Mouse (Mus musculus) testis, adult 2 months (tissue): ENCODE measurements around the gene Dnaja1. TPM values are rescaled to one million over a fixed set of nuclear protein-coding genes. Genes with fewer than 3 reads are reported as not detected.

Source experiments
- H3K27ac ChIP-seq: fragments of 200-500 bp; 2 replicates; pipeline ENCODE4 v1.5.1; 2012; ENCODE audit warnings: low read depth, low read length; ENCODE audit not compliant: control insufficient read depth, insufficient read depth
- H3K27me3 ChIP-seq: fragments of 200-500 bp; 2 replicates; pipeline ENCODE4 v1.6.1; 2012; ENCODE audit warnings: mild to moderate bottlenecking, low read length, moderate library complexity; ENCODE audit not compliant: control insufficient read depth, insufficient read depth
- H3K36me3 ChIP-seq: fragments of 200-500 bp; 2 replicates; pipeline ENCODE4 v1.6.1; 2012; ENCODE audit warnings: mild to moderate bottlenecking, low read length; ENCODE audit not compliant: control insufficient read depth, insufficient read depth
- H3K4me1 ChIP-seq: fragments of 200-500 bp; 2 replicates; pipeline ENCODE4 v1.6.1; 2012; ENCODE audit warnings: low read length; ENCODE audit not compliant: control insufficient read depth, insufficient read depth
- H3K4me3 ChIP-seq: fragments of 200-500 bp; 2 replicates; pipeline ENCODE4 v1.5.1; 2012; ENCODE audit warnings: low read depth, mild to moderate bottlenecking, low read length, moderate library complexity, mixed read lengths; ENCODE audit not compliant: control insufficient read depth
- CTCF ChIP-seq: fragments of 200-500 bp; IDR thresholded peaks from 2 replicates; pipeline ENCODE4 v1.5.1; 2012; ENCODE audit warnings: low read depth, mild to moderate bottlenecking, inconsistent platforms, low read length, moderate library complexity; ENCODE audit not compliant: control insufficient read depth, insufficient read depth, insufficient replicate concordance
- POLR2A ChIP-seq: fragments of 200-500 bp; IDR thresholded peaks from 2 replicates; pipeline ENCODE4 v1.6.1; 2012; ENCODE audit warnings: low read depth, mild to moderate bottlenecking, inconsistent platforms, low read length, moderate library complexity; ENCODE audit not compliant: control insufficient read depth
- polyA plus RNA-seq: library from polyadenylated mRNA; depleted of rRNA; stranded (reverse); fragments of >200 nt; gene quantifications from 2 replicates; pipeline ENCODE4 v1.2.3, GENCODE M21; 2012

Dnaja1 gene
- polyA plus RNA-seq, 1 experiment: 22.3 TPM

DNA sequence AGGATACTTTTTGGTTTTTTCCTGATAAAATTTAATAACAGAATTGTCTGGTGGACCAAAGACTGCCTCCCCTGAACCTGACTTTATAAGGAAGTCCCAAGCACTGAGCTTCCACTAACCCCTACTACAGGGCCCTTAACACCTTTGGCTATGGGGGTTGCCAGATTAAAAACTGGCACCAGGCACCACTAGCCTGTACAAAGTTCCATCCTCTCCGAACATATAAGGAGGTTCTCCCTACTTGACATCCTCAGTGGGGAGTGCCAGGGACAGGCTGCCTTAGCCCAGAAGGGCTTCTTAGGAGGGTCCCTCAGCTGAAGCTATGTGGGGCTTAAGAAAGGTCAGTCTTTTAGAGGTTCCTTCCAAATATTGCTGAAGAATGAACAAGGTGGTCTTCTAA lies 13.4 kb downstream of the Dnaja1 start:
- no peak overlapping the region for H3K27ac ChIP-seq
- H3K4me1 ChIP-seq: no peaks in the 10 kb centered on the region
- no peaks in the 10 kb centered on the region for H3K27me3 ChIP-seq
- TF ChIP-seq POLR2A (no peak), CTCF (no peak)
- peaks cover 2% of the 10 kb centered on the region; the same call in 1 of the 2 replicates for H3K36me3 ChIP-seq
- H3K4me3 ChIP-seq: no peak overlapping the region

DNA sequence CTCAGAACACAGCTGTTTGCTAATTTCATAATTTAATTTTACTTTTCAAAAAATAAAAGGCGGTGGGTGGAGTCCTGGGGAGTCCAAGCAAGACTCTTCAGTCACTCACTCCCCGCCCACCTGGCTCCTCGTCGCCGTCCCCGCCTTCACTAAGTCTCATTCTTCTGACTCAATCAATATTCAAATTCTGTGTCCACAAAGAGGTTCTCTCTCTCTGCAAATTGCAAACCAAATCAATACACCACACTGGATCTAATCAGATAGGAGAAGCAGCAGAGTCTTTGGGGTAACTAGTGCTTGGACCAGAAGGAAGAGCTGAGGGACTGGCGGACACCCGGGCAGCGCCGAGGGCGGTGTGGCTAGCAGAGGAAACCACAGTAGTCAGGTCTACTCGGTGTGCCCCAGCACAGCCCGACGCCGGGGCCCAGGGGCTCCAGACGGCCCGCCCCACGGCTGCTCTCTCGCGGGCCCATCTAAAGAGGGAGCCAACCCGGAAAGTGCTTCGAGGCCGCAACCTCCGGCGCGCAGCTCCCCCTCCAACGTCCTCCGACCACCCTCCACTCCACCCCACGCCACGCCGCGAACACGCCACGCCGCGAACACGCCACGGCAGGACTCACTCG lies 35.3 kb downstream of the Dnaja1 start:
- Histone ChIP-seq H3K4me3 (peak overlapping the region; percentile 98), H3K36me3 (peaks cover 2% of the 10 kb centered on the region; the same call in 1 of the 2 replicates), H3K27ac (peak overlapping the region; percentile 73), H3K27me3 (no peaks in the 10 kb centered on the region), H3K4me1 (peaks cover 3% of the 10 kb centered on the region; the same call in 1 of the 2 replicates)
- TF ChIP-seq CTCF: no peak
- no peak for TF ChIP-seq POLR2A

DNA sequence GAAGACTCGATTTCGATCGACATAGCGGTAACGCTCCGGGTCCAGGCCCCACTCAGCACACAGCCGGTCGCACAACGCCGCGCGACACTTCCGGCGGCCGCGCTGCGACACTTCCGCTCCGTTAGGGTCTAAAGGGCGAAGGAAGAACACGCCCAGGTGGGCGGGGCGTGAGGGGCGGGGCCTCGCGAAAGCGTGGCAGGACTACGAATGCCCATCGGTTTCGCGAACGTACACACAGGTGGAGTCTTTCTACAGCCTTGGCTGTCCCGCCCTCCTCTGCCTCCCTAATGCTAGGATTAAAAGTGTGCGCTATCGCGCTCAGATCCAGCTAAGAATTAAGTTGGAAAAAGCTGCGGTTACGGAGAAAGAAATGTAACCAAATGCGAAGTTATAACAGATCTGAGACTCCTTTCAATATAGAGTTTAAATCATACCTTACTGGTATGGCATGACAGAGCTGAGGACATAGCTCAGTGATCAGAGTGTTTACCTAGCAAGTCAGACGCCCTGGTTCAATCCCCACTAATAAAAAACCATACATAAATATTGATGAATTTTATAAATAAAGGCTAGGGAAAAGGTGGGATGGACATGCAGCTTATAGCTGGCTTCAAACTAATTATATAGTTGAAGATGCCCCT lies 36.0 kb downstream of the Dnaja1 start, which contains the start of gene Smu1:
Gene Smu1 (minus strand): TSS at position 144 of the 641 bp plus-strand sequence.
- peak within 1 kb of the TSS; percentile 98 for H3K4me3 ChIP-seq
- H3K27ac ChIP-seq: peak within 1 kb of the TSS; percentile 73
- no peaks in the 10 kb centered on the region; the same call in 1 of the 2 replicates for H3K36me3 ChIP-seq
- H3K27me3 ChIP-seq: no peaks in the 10 kb centered on the region
- H3K4me1 ChIP-seq: peaks cover 3% of the 10 kb centered on the region; the same call in 1 of the 2 replicates
- no peak for TF ChIP-seq CTCF
- peak; percentile 92 for TF ChIP-seq POLR2A

DNA sequence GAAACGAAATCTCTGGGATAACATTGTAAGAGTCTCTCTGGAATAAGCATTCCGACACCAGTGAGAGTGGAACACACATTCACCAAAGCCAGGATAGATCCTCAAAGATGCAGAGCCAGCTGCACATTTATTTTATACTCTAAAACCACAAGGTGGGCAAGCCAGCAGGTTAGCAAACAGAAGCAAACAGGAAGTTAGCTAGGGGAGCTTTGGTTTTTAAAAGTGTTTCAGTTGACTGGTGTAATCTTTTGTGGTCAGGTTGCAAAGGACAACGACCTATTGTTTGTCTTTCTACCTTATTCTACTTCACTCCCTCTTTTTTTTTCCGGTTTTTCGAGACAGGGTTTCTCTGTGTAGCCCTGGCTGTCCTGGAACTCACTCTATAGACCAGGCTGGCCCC lies 37.9 kb downstream of the Dnaja1 start:
- Histone ChIP-seq H3K4me1 (peaks cover 3% of the 10 kb centered on the region; the same call in 1 of the 2 replicates), H3K36me3 (no peaks in the 10 kb centered on the region), H3K27ac (no peak overlapping the region), H3K27me3 (no peaks in the 10 kb centered on the region), H3K4me3 (no peak overlapping the region)
- TF ChIP-seq POLR2A: no peak

DNA sequence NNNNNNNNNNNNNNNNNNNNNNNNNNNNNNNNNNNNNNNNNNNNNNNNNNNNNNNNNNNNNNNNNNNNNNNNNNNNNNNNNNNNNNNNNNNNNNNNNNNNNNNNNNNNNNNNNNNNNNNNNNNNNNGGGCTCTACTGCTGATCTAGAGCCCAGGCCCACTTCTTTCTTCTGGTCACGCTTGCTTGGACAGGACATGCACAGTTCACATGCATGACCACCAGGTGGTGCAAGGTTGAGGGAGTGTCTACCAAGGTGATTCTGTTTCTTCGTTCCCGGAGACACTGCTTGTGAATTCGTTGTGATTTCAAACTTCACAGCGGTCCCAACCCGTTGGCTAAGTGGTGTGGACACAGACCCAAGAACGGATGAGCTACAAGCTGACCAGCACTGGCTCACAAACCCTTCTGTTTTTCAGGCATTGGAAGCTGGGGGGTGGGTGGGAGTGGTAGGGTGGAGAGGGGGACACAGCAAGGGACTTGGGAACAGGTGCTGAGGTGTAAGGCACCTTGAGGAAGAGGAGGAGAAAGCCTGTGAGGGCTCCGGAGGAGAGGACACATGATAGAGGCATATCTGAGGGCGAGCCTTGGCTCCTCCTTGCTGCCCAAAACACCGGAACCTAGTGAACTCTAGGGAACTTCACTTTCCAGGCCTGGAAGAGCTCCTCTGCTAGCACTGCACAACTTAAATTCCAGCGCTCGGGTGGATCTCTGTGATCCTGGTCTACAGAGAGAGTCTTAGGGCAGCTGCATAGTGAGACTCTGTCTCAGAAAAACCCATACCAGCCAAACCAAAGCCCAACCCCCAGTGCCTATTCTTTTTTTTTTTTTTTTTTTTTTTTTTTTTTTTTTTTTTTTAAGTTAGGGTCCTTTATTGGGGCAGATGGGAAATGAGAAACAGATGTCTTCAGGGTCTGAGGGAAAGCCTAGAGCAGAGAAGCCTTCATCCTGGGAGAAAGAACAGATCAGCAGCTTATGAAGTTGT lies 52.6 kb downstream of the Dnaja1 start:
- H3K4me1 ChIP-seq: peaks cover 12% of the 10 kb centered on the region
- no peak overlapping the region for H3K27ac ChIP-seq
- H3K36me3 ChIP-seq: no peaks in the 10 kb centered on the region
- H3K4me3 ChIP-seq: no peak overlapping the region
- no peak for TF ChIP-seq POLR2A
- TF ChIP-seq CTCF: peak; percentile 75; the same call in 1 of the 2 replicates
- H3K27me3 ChIP-seq: no peaks in the 10 kb centered on the region

DNA sequence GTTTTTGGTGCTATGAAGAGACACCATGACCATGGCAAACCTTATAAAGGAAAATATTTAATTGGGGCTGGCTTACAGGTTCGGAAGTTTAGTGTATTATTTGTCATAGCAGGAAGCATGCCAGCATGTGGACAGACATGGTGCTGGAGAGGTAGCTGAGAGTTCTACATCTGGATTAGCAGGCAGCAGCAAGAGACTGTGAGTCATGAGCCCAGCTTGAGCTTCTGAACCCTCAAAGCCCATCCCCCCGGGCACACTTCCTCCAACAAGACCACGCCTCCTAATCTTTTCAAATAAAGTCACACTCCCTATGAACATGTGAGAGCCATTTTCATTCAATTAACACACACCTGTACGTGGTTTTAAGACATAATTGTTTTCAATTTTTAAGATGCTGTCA lies 54.5 kb downstream of the Dnaja1 start:
- Histone ChIP-seq H3K27me3 (no peaks in the 10 kb centered on the region), H3K36me3 (no peaks in the 10 kb centered on the region), H3K27ac (no peak overlapping the region), H3K4me3 (no peak overlapping the region), H3K4me1 (peaks cover 12% of the 10 kb centered on the region)
- no peak for TF ChIP-seq CTCF
- TF ChIP-seq POLR2A: no peak

DNA sequence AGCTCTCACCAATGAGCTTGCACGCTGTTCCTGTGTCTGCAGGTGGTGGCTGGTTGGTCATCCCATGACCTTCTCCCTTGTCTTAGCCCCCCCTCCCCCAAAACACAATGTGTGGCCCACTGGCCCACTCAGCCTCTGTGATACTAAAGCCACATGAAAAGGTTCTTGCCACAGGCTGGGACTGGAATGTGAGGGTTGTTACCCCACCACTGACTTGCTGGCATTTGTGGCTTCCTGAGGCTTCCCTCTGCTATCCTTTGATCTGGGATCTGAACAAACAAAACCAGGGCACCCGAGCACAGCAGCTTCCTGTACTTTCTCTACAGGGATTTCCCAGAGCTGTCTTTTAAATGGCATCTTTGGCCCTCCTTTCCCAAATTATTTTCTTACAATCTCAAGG lies 55.2 kb downstream of the Dnaja1 start:
- peaks cover 8% of the 10 kb centered on the region for H3K4me1 ChIP-seq
- H3K27ac ChIP-seq: no peak overlapping the region
- H3K4me3 ChIP-seq: no peak overlapping the region
- no peaks in the 10 kb centered on the region for H3K36me3 ChIP-seq
- TF ChIP-seq CTCF (no peak), POLR2A (no peak)
- no peaks in the 10 kb centered on the region for H3K27me3 ChIP-seq
